Mouse (Mus musculus) CH12.LX (cell line): ENCODE data around the gene Nup62. TPM values are rescaled to one million over a fixed set of nuclear protein-coding genes. Genes with fewer than 3 reads are reported as not detected.

Source experiments
- DNase-seq: peaks from one replicate; pipeline ENCODE4 v3.0.0-alpha.2; 2013; ENCODE audit errors: extremely low read depth
- H3K27ac ChIP-seq: 2 replicates; pipeline ENCODE4 v1.5.1; 2012; ENCODE audit warnings: low read depth, mild to moderate bottlenecking, control low read depth, moderate library complexity; ENCODE audit not compliant: insufficient read depth
- H3K27me3 ChIP-seq: replicated peaks from 2 replicates; pipeline ENCODE3; 2012; ENCODE audit warnings: inconsistent platforms
- H3K36me3 ChIP-seq, 2 experiments: replicated peaks in 1 of 2; 2 replicates each; pipeline versions ENCODE3 to v1.6.1; 2012; ENCODE audit warnings: inconsistent platforms in 1 of 2, low read length in 1 of 2, mild to moderate bottlenecking in 1 of 2, mixed read lengths in 1 of 2, moderate library complexity in 1 of 2; ENCODE audit not compliant: control insufficient read depth in 1 of 2, insufficient read depth in 1 of 2
- H3K4me1 ChIP-seq, 2 experiments: 2 replicates each; pipeline ENCODE4 v1.6.1; 2012; ENCODE audit warnings: inconsistent platforms in 1 of 2, moderate library complexity in 1 of 2; ENCODE audit not compliant: insufficient read depth in 2 of 2, control insufficient read depth in 1 of 2
- H3K4me2 ChIP-seq: 2 replicates; pipeline ENCODE4 v1.6.1; 2012; ENCODE audit warnings: low read depth, mild to moderate bottlenecking, control low read depth; ENCODE audit not compliant: poor library complexity, insufficient read depth, severe bottlenecking
- H3K4me3 ChIP-seq, 3 experiments: fragments of 150-350 bp in 1 of 3; sonication (generic) in 1 of 3; replicated peaks in 1 of 3; 2 replicates each; pipeline versions ENCODE3 to v1.5.1; 2011 to 2012; ENCODE audit warnings: low read depth in 2 of 3, low read length in 2 of 3, mild to moderate bottlenecking in 2 of 3, moderate library complexity in 2 of 3, control low read depth in 1 of 3, improper control_type of control experiment in 1 of 3, inconsistent platforms in 1 of 3, mixed read lengths in 1 of 3; ENCODE audit not compliant: poor library complexity in 1 of 3
- H3K79me2 ChIP-seq: replicated peaks from 2 replicates; pipeline ENCODE4 v1.6.1; 2012; ENCODE audit warnings: mild to moderate bottlenecking, moderate library complexity; ENCODE audit not compliant: control insufficient read depth, poor library complexity, insufficient read depth, severe bottlenecking; ENCODE audit errors: extremely low read depth
- H3K9ac ChIP-seq: 2 replicates; pipeline ENCODE4 v1.6.1; 2012; ENCODE audit warnings: low read depth, mild to moderate bottlenecking, control low read depth, moderate library complexity; ENCODE audit not compliant: insufficient read depth
- H3K9me3 ChIP-seq: replicated peaks from 2 replicates; pipeline ENCODE3; 2012; ENCODE audit warnings: low read length, inconsistent platforms, mixed read lengths
- CHD1 ChIP-seq: IDR thresholded peaks from 2 replicates; pipeline ENCODE4 v1.6.1; 2012; ENCODE audit warnings: low read depth, low read length, improper control_type of control experiment, inconsistent platforms
- CHD2 ChIP-seq: IDR thresholded peaks from 2 replicates; pipeline ENCODE4 v1.6.1; 2011; ENCODE audit warnings: low read length, improper control_type of control experiment
- ELF1 ChIP-seq: IDR thresholded peaks from 2 replicates; pipeline ENCODE4 v1.6.1; 2014; ENCODE audit warnings: low read depth, mild to moderate bottlenecking, inconsistent platforms, low read length, improper control_type of control experiment
- EP300 ChIP-seq: IDR thresholded peaks from 2 replicates; pipeline ENCODE4 v1.6.1; 2011; ENCODE audit warnings: low read length, improper control_type of control experiment
- HCFC1 ChIP-seq: IDR thresholded peaks from 2 replicates; pipeline ENCODE4 v1.6.1; 2012; ENCODE audit warnings: low read depth, mild to moderate bottlenecking, inconsistent platforms, low read length, improper control_type of control experiment
- JUN ChIP-seq: IDR thresholded peaks from 2 replicates; pipeline ENCODE4 v1.6.1; 2011; ENCODE audit warnings: low read depth, mild to moderate bottlenecking, low read length, improper control_type of control experiment, moderate library complexity; ENCODE audit not compliant: insufficient read depth
- KAT2A ChIP-seq: IDR thresholded peaks from 2 replicates; pipeline ENCODE4 v1.6.1; 2012; ENCODE audit warnings: low read length, improper control_type of control experiment, inconsistent platforms; ENCODE audit not compliant: insufficient replicate concordance
- MAFK ChIP-seq: IDR thresholded peaks from 2 replicates; pipeline ENCODE4 v1.6.1; 2011; ENCODE audit warnings: low read length, improper control_type of control experiment; ENCODE audit not compliant: insufficient replicate concordance
- MAX ChIP-seq: IDR thresholded peaks from 2 replicates; pipeline ENCODE4 v1.6.1; 2011; ENCODE audit warnings: low read length, improper control_type of control experiment
- NRF1 ChIP-seq: IDR thresholded peaks from 2 replicates; pipeline ENCODE4 v1.6.1; 2014; ENCODE audit warnings: low read depth, mild to moderate bottlenecking, inconsistent platforms, low read length, improper control_type of control experiment, moderate library complexity
- PAX5 ChIP-seq: IDR thresholded peaks from 2 replicates; pipeline ENCODE4 v1.6.1; 2012; ENCODE audit warnings: low read length, inconsistent platforms, mixed read lengths
- POLR2A ChIP-seq: IDR thresholded peaks from 2 replicates; pipeline ENCODE4 v1.6.1; 2011; ENCODE audit warnings: low read depth, mild to moderate bottlenecking, improper control_type of control experiment, low read length
- POLR2AphosphoS2 ChIP-seq: IDR thresholded peaks from 2 replicates; pipeline ENCODE4 v1.6.1; 2011; ENCODE audit warnings: low read depth, low read length, improper control_type of control experiment
- TCF12 ChIP-seq: IDR thresholded peaks from 2 replicates; pipeline ENCODE4 v1.6.1; 2014; ENCODE audit warnings: low read depth, mild to moderate bottlenecking, inconsistent platforms, low read length, improper control_type of control experiment
- UBTF ChIP-seq: IDR thresholded peaks from 2 replicates; pipeline ENCODE4 v1.6.1; 2012; ENCODE audit warnings: low read depth, mild to moderate bottlenecking, inconsistent platforms, low read length, improper control_type of control experiment, moderate library complexity
- USF1 ChIP-seq: IDR thresholded peaks from 2 replicates; pipeline ENCODE4 v1.6.1; 2014; ENCODE audit warnings: low read depth, mild to moderate bottlenecking, inconsistent platforms, low read length, improper control_type of control experiment
- dilution Hi-C: fragments of 300-500 bp; cut with MboI; formaldehyde crosslinking; loops from 2 replicates; pipeline ENCODE4 v1.14.3; 2020; ENCODE audit warnings: low sequenced_read_pairs; ENCODE audit not compliant: extremely low pct_unique_long_range_greater_than_20kb, extremely low pct_ligation_motif_present
- in situ Hi-C: fragments of 300-500 bp; cut with MboI; formaldehyde crosslinking; loops from 3 replicates; pipeline ENCODE4 v1.14.3; 2019; ENCODE audit warnings: low sequenced_read_pairs, low pct_ligation_motif_present, low pct_unique_long_range_greater_than_20kb, mixed read lengths
- polyA plus RNA-seq: library from polyadenylated mRNA; unstranded; fragments of >175 nt; gene quantifications from 2 replicates; pipeline ENCODE4 v1.2.1, GENCODE M21; 2012; ENCODE audit warnings: low read depth; ENCODE audit not compliant: insufficient read length
- total RNA-seq, 2 experiments: library from RNA; depleted of rRNA; stranded (reverse); fragments of 300-350 nt in 1 of 2; fragments of >200 nt in 1 of 2; gene quantifications; 2 replicates each; pipeline ENCODE4 v1.2.3; 2012 to 2014

Gene Nup62
- total and polyA plus RNA-seq, 3 experiments = 93.3 to 151 (median 101) TPM

GRCm38 (mm10) chr7:44846804-44847203, 30.9 kb downstream of the Nup62 start:
- Histone ChIP-seq H3K36me3 (peaks cover 51 to 65% of the 10 kb centered on the region in 2 experiments), H3K9ac (no peak overlapping the region), H3K9me3 (no peaks in the 10 kb centered on the region), H3K27ac (no peak overlapping the region), H3K4me1 (peaks cover 23 to 49% of the 10 kb centered on the region in 2 experiments), H3K27me3 (no peaks in the 10 kb centered on the region), H3K79me2 (peaks cover 18% of the 10 kb centered on the region), H3K4me2 (no peak overlapping the region), H3K4me3 (no peak overlapping the region)
- in situ Hi-C loops = no loop called here
- dilution Hi-C loops = no loop called here
- no peak for DNase-seq
- no peak for TF ChIP-seq NRF1
- no peak for TF ChIP-seq CHD1
- TF ChIP-seq ELF1 = no peak
- no peak for TF ChIP-seq USF1
- TF ChIP-seq CHD2 = no peak

- peak overlapping the region; percentile 75 to 84 (median 81) for H3K4me3 ChIP-seq
- peaks cover 27% of the 10 kb centered on the region for H3K79me2 ChIP-seq
- TF ChIP-seq MAX = no peak
- no peak for TF ChIP-seq POLR2AphosphoS2
- TF ChIP-seq PAX5 = no peak
- TF ChIP-seq CHD1 = no peak
- TF ChIP-seq KAT2A = no peak
- no peak for TF ChIP-seq UBTF
- no peak for TF ChIP-seq HCFC1
- no peak for TF ChIP-seq MAFK
- no peak for TF ChIP-seq JUN
- TF ChIP-seq POLR2A = no peak
- TF ChIP-seq TCF12 = no peak
- TF ChIP-seq EP300 = no peak
- dilution Hi-C loops = no loop called here
- in situ Hi-C loops = no loop called here
- no peaks in the 10 kb centered on the region for H3K9me3 ChIP-seq
- no peak for DNase-seq
- H3K27ac ChIP-seq = no peak overlapping the region
- H3K4me1 ChIP-seq = peaks cover 19 to 48% of the 10 kb centered on the region in 2 experiments
- H3K36me3 ChIP-seq = peaks cover 45 to 65% of the 10 kb centered on the region in 2 experiments
- no peaks in the 10 kb centered on the region for H3K27me3 ChIP-seq
- peak overlapping the region; percentile 79 for H3K4me2 ChIP-seq
- H3K9ac ChIP-seq = peak overlapping the region; percentile 51
Observed at GRCm38 (mm10) chr7:44847772-44848171, 31.9 kb downstream of the Nup62 start.
